Mouse (Mus musculus) midbrain, embryonic 15.5 days (tissue): ENCODE measurements around the gene Plxna3. TPM values are rescaled to one million over a fixed set of nuclear protein-coding genes. Genes with fewer than 3 reads are reported as not detected.

Experiments
- ATAC-seq: fragments of 200-750 bp; cut with Nextera tagmentation; replicated peaks from 2 replicates; pipeline ENCODE4 v1.8.0; 2017; ENCODE audit warnings: moderate TSS enrichment
- H3K27ac ChIP-seq: fragments of 300-500 bp; sonication (generic); 2 replicates; pipeline ENCODE4 v1.5.1; 2015; ENCODE audit warnings: mild to moderate bottlenecking, inconsistent platforms
- H3K27me3 ChIP-seq: fragments of 300-500 bp; sonication (generic); replicated peaks from 2 replicates; pipeline ENCODE4 v1.6.1; 2015; ENCODE audit warnings: inconsistent platforms
- H3K36me3 ChIP-seq: fragments of 300-500 bp; sonication (generic); replicated peaks from 2 replicates; pipeline ENCODE4 v1.6.1; 2015; ENCODE audit warnings: inconsistent platforms
- H3K4me1 ChIP-seq: fragments of 300-500 bp; sonication (generic); 2 replicates; pipeline ENCODE4 v1.6.1; 2015; ENCODE audit warnings: inconsistent platforms
- H3K4me2 ChIP-seq: fragments of 300-500 bp; sonication (generic); 2 replicates; pipeline ENCODE4 v1.6.1; 2015; ENCODE audit warnings: inconsistent platforms, mild to moderate bottlenecking, moderate library complexity
- H3K4me3 ChIP-seq: fragments of 300-500 bp; sonication (generic); 2 replicates; pipeline ENCODE4 v1.5.1; 2015; ENCODE audit warnings: mild to moderate bottlenecking, inconsistent platforms
- H3K9ac ChIP-seq: fragments of 300-500 bp; sonication (generic); 2 replicates; pipeline ENCODE4 v1.6.1; 2015; ENCODE audit warnings: mild to moderate bottlenecking, inconsistent platforms
- H3K9me3 ChIP-seq: fragments of 300-500 bp; sonication (generic); 2 replicates; pipeline ENCODE4 v1.6.1; 2016; ENCODE audit warnings: inconsistent platforms
- WGBS: fragments of 180-500 bp; shearing (Covaris S2); methylation state at CpG from one replicate; pipeline ENCODE4 v1.1.7; 2015; ENCODE audit warnings: mixed read lengths; 5-methylcytosine and 5-hydroxymethylcytosine counted together
- polyA plus RNA-seq: library from polyadenylated mRNA; unstranded; fragments of >200 nt; fragmentation: Nextera tagmentation; extraction: Ambion mirVana; gene quantifications from 2 replicates; pipeline ENCODE4 v1.2.1, GENCODE M21; 2015

Plxna3 gene
- 64.4 and 75.0 TPM in 2 replicates for polyA plus RNA-seq

- 29% methylated on average over 26 of the region's 30 CpGs for WGBS
Observed at GRCm38 (mm10) chrX:74328725-74329161, at the start of gene Plxna3. TSS of gene Plxna3 (plus strand) at chrX:74329066.

GRCm38 (mm10) chrX:74281041-74281731 is 47.7 kb upstream of the Plxna3 start:
- Histone ChIP-seq H3K4me3 (peak overlapping the region; percentile 60), H3K27me3 (no peaks in the 10 kb centered on the region), H3K27ac (peak overlapping the region; percentile 85; the same call in 1 of the 2 replicates), H3K9me3 (no peaks in the 10 kb centered on the region), H3K9ac (peak overlapping the region; percentile 50), H3K4me1 (peaks cover 16% of the 10 kb centered on the region), H3K36me3 (no peaks in the 10 kb centered on the region), H3K4me2 (peak overlapping the region; percentile 72)
- ATAC-seq = no peak
- WGBS = 24% methylated on average over 14 of the region's 14 CpGs

More at GRCm38 (mm10) chrX:74328725-74329161, at the start of gene Plxna3:
- no peaks in the 10 kb centered on the region for H3K27me3 ChIP-seq
- no peaks in the 10 kb centered on the region for H3K36me3 ChIP-seq
- peak within 1 kb of the TSS; percentile 66 for H3K9ac ChIP-seq
- no peaks in the 10 kb centered on the region for H3K9me3 ChIP-seq
- peak; percentile 95 for ATAC-seq
- H3K27ac ChIP-seq = peak within 1 kb of the TSS; percentile 92
- H3K4me2 ChIP-seq = peak within 1 kb of the TSS; percentile 79
- peak within 1 kb of the TSS; percentile 54 for H3K4me3 ChIP-seq
- H3K4me1 ChIP-seq = peaks cover 34% of the 10 kb centered on the region

- Histone ChIP-seq H3K27ac (peak within 1 kb of the TSS; percentile 85), H3K4me3 (peak within 1 kb of the TSS; percentile 60), H3K4me2 (peak within 1 kb of the TSS; percentile 72), H3K9me3 (no peaks in the 10 kb centered on the region), H3K4me1 (peaks cover 16% of the 10 kb centered on the region), H3K36me3 (no peaks in the 10 kb centered on the region), H3K27me3 (no peaks in the 10 kb centered on the region), H3K9ac (peak within 1 kb of the TSS; percentile 73)
- ATAC-seq = peak; percentile 73
- 23% methylated on average over 16 of the region's 16 CpGs for WGBS
Observed at GRCm38 (mm10) chrX:74281732-74282394, 47.0 kb upstream of the Plxna3 start, which contains the start of the genes Taz and Dnase1l1. TSS of gene Taz (plus strand) at chrX:74281912. TSS of gene Dnase1l1 (minus strand) at chrX:74282337.

- Histone ChIP-seq H3K9me3 (no peaks in the 10 kb centered on the region), H3K9ac (peak overlapping the region; percentile 73), H3K27me3 (no peaks in the 10 kb centered on the region), H3K27ac (peak overlapping the region; percentile 85), H3K4me2 (peak overlapping the region; percentile 72), H3K4me3 (peak overlapping the region; percentile 60), H3K4me1 (peaks cover 16% of the 10 kb centered on the region), H3K36me3 (no peaks in the 10 kb centered on the region)
- WGBS = 24% methylated on average over 39 of the region's 39 CpGs
- peak; percentile 86 for ATAC-seq
Observed at GRCm38 (mm10) chrX:74282395-74283091, 46.3 kb upstream of the Plxna3 start.

- Histone ChIP-seq H3K4me1 (peaks cover 16% of the 10 kb centered on the region), H3K4me3 (peak overlapping the region; percentile 60), H3K27ac (peak overlapping the region; percentile 85), H3K27me3 (no peaks in the 10 kb centered on the region), H3K9me3 (no peaks in the 10 kb centered on the region), H3K9ac (peak overlapping the region; percentile 73), H3K36me3 (no peaks in the 10 kb centered on the region), H3K4me2 (peak overlapping the region; percentile 72)
- 40% methylated on average over 5 of the region's 5 CpGs for WGBS
- peak; percentile 43 for ATAC-seq
Observed at GRCm38 (mm10) chrX:74283092-74283437, 45.8 kb upstream of the Plxna3 start.

- WGBS = 73% methylated on average over 4 of the region's 4 CpGs
- H3K9ac ChIP-seq = no peak overlapping the region
- 0 out of 2 replicates have a peak, but pooled peaks cover 2% of the 10 kb centered on the region for H3K4me1 ChIP-seq
- H3K4me3 ChIP-seq = no peak overlapping the region
- no peak overlapping the region for H3K4me2 ChIP-seq
- no peaks in the 10 kb centered on the region for H3K36me3 ChIP-seq
- no peaks in the 10 kb centered on the region for H3K27me3 ChIP-seq
- H3K27ac ChIP-seq = no peak overlapping the region
- no peak for ATAC-seq
- no peaks in the 10 kb centered on the region for H3K9me3 ChIP-seq
Observed at GRCm38 (mm10) chrX:74293431-74293830, 35.4 kb upstream of the Plxna3 start.

GRCm38 (mm10) chrX:74296538-74297448 is 32.1 kb upstream of the Plxna3 start, which contains the start of gene Atp6ap1:
TSS of gene Atp6ap1 (plus strand) at chrX:74297097.
- Histone ChIP-seq H3K4me3 (peak within 1 kb of the TSS; percentile 68), H3K9ac (peak within 1 kb of the TSS; percentile 69), H3K27me3 (no peaks in the 10 kb centered on the region), H3K4me1 (0 out of 2 replicates have a peak, but pooled peaks cover 8% of the 10 kb centered on the region), H3K9me3 (no peaks in the 10 kb centered on the region), H3K36me3 (0 out of 2 replicates have a peak, but pooled peaks cover 7% of the 10 kb centered on the region), H3K4me2 (peak within 1 kb of the TSS; percentile 63), H3K27ac (peak within 1 kb of the TSS; percentile 86)
- ATAC-seq = peak; percentile 98
- 19% methylated on average over 37 of the region's 37 CpGs for WGBS

- Histone ChIP-seq H3K4me3 (no peak overlapping the region), H3K36me3 (0 out of 2 replicates have a peak, but pooled peaks cover 8% of the 10 kb centered on the region), H3K9ac (no peak overlapping the region), H3K27ac (no peak overlapping the region), H3K4me2 (no peak overlapping the region), H3K4me1 (0 out of 2 replicates have a peak, but pooled peaks cover 8% of the 10 kb centered on the region), H3K27me3 (no peaks in the 10 kb centered on the region), H3K9me3 (no peaks in the 10 kb centered on the region)
- WGBS = 68% methylated on average over 1 of the region's 1 CpGs
- ATAC-seq = no peak
Observed at GRCm38 (mm10) chrX:74298348-74298747, 30.5 kb upstream of the Plxna3 start.

GRCm38 (mm10) chrX:74299721-74300120 is 29.1 kb upstream of the Plxna3 start:
- no peaks in the 10 kb centered on the region for H3K9me3 ChIP-seq
- no peak overlapping the region for H3K4me2 ChIP-seq
- no peak overlapping the region for H3K27ac ChIP-seq
- H3K4me1 ChIP-seq = peaks cover 17% of the 10 kb centered on the region
- no peak overlapping the region for H3K4me3 ChIP-seq
- 0 out of 2 replicates have a peak, but pooled peaks cover 10% of the 10 kb centered on the region for H3K36me3 ChIP-seq
- ATAC-seq = no peak
- 96% methylated on average over 3 of the region's 3 CpGs for WGBS
- no peaks in the 10 kb centered on the region for H3K27me3 ChIP-seq
- H3K9ac ChIP-seq = no peak overlapping the region

- Histone ChIP-seq H3K36me3 (0 out of 2 replicates have a peak, but pooled peaks cover 13% of the 10 kb centered on the region), H3K4me1 (peaks cover 45% of the 10 kb centered on the region), H3K9me3 (no peaks in the 10 kb centered on the region), H3K27ac (peak within 1 kb of the TSS; percentile 94), H3K27me3 (no peaks in the 10 kb centered on the region), H3K4me3 (peak within 1 kb of the TSS; percentile 55), H3K9ac (peak within 1 kb of the TSS; percentile 60), H3K4me2 (peak within 1 kb of the TSS; percentile 63)
- ATAC-seq = peak; percentile 85
- WGBS = 31% methylated on average over 41 of the region's 41 CpGs
Observed at GRCm38 (mm10) chrX:74304867-74305700, 23.8 kb upstream of the Plxna3 start, which contains the start of gene Gdi1. TSS of gene Gdi1 (plus strand) at chrX:74304998.
